Mouse (Mus musculus) bone marrow, adult 2 months (tissue): ENCODE data around the gene Irf2bpl. TPM values are rescaled to one million over a fixed set of nuclear protein-coding genes. Genes with fewer than 3 reads are reported as not detected.

Experiments used
- H3K27ac ChIP-seq: fragments of 200-500 bp; 2 replicates; pipeline ENCODE4 v1.5.1; 2012; ENCODE audit warnings: low read depth, mild to moderate bottlenecking, control low read depth, inconsistent platforms, low read length; ENCODE audit not compliant: control insufficient read depth, poor library complexity, insufficient read depth
- H3K4me1 ChIP-seq: fragments of 200-500 bp; 2 replicates; pipeline ENCODE4 v1.6.1; 2011; ENCODE audit warnings: low read length; ENCODE audit not compliant: control insufficient read depth, insufficient read depth
- H3K4me3 ChIP-seq: fragments of 200-500 bp; replicated peaks from 2 replicates; pipeline ENCODE3; 2011; ENCODE audit warnings: mild to moderate bottlenecking, low read depth, low read length, control low read depth; ENCODE audit not compliant: control insufficient read depth
- CTCF ChIP-seq: fragments of 200-500 bp; IDR thresholded peaks from 2 replicates; pipeline ENCODE4 v1.5.1; 2011; ENCODE audit warnings: low read length, control low read depth; ENCODE audit not compliant: control insufficient read depth, insufficient read depth
- POLR2A ChIP-seq: fragments of 200-500 bp; IDR thresholded peaks from 2 replicates; pipeline ENCODE4 v1.6.1; 2011; ENCODE audit warnings: low read depth, mild to moderate bottlenecking, control low read depth, low read length, borderline replicate concordance; ENCODE audit not compliant: control insufficient read depth
- WGBS: fragments of 180-500 bp; shearing (Covaris S2); methylation state at CpG from one replicate; pipeline ENCODE4 v1.1.7; 2018; 5-methylcytosine and 5-hydroxymethylcytosine counted together
- polyA plus RNA-seq: library from polyadenylated mRNA; stranded (reverse); fragments of >200 nt; gene quantifications from 2 replicates; pipeline ENCODE4 v1.2.4, GENCODE M21; 2011; ENCODE audit warnings: low replicate concordance; ENCODE audit not compliant: missing spikeins, insufficient read depth, insufficient read length

The Irf2bpl gene
- polyA plus RNA-seq, 1 experiment = 3.4 TPM

- Histone ChIP-seq H3K27ac (peak overlapping the region; percentile 44; the same call in 1 of the 2 replicates), H3K4me3 (no peak overlapping the region), H3K4me1 (peaks cover 2% of the 10 kb centered on the region; the same call in 1 of the 2 replicates)
- TF ChIP-seq POLR2A (no peak), CTCF (no peak)
- 54% methylated on average over 16 of the region's 16 CpGs for WGBS
Observed at GRCm38 (mm10) chr12:86878426-86879353, 5.9 kb downstream of the Irf2bpl start.

GRCm38 (mm10) chr12:86876981-86877380, 7.6 kb downstream of the Irf2bpl start:
- Histone ChIP-seq H3K4me1 (peaks cover 2% of the 10 kb centered on the region; the same call in 1 of the 2 replicates), H3K27ac (no peak overlapping the region), H3K4me3 (no peak overlapping the region)
- WGBS = 86% methylated on average over 4 of the region's 4 CpGs
- no peak for TF ChIP-seq POLR2A
- no peak for TF ChIP-seq CTCF

- H3K4me1 ChIP-seq = peaks cover 2% of the 10 kb centered on the region; the same call in 1 of the 2 replicates
- WGBS = 53% methylated on average over 5 of the region's 5 CpGs
- TF ChIP-seq CTCF (no peak), POLR2A (no peak)
- no peak overlapping the region for H3K27ac ChIP-seq
- no peak overlapping the region for H3K4me3 ChIP-seq
Observed at GRCm38 (mm10) chr12:86876116-86876515, 8.5 kb downstream of the Irf2bpl start.

GRCm38 (mm10) chr12:86872335-86873040, 12.1 kb downstream of the Irf2bpl start:
- Histone ChIP-seq H3K27ac (no peak overlapping the region), H3K4me1 (peaks cover 2% of the 10 kb centered on the region; the same call in 1 of the 2 replicates)
- 81% methylated on average over 9 of the region's 9 CpGs for WGBS

GRCm38 (mm10) chr12:86871666-86872334, 12.8 kb downstream of the Irf2bpl start:
- H3K4me1 ChIP-seq = peaks cover 2% of the 10 kb centered on the region; the same call in 1 of the 2 replicates

More at GRCm38 (mm10) chr12:86872335-86873040, 12.1 kb downstream of the Irf2bpl start:
- no peak overlapping the region for H3K4me3 ChIP-seq
- no peak for TF ChIP-seq POLR2A
- no peak for TF ChIP-seq CTCF

GRCm38 (mm10) chr12:86870996-86871395, 13.6 kb downstream of the Irf2bpl start:
- Histone ChIP-seq H3K4me1 (peaks cover 2% of the 10 kb centered on the region; the same call in 1 of the 2 replicates), H3K4me3 (no peak overlapping the region), H3K27ac (no peak overlapping the region)
- no peak for TF ChIP-seq POLR2A
- TF ChIP-seq CTCF = no peak
- 89% methylated on average over 3 of the region's 3 CpGs for WGBS

More at GRCm38 (mm10) chr12:86871666-86872334, 12.8 kb downstream of the Irf2bpl start:
- TF ChIP-seq POLR2A = no peak
- no peak for TF ChIP-seq CTCF
- 77% methylated on average over 4 of the region's 4 CpGs for WGBS
- no peak overlapping the region for H3K27ac ChIP-seq
- H3K4me3 ChIP-seq = no peak overlapping the region

- 69% methylated on average over 6 of the region's 6 CpGs for WGBS
- no peak overlapping the region for H3K27ac ChIP-seq
Observed at GRCm38 (mm10) chr12:86869761-86870160, 14.8 kb downstream of the Irf2bpl start.

More at GRCm38 (mm10) chr12:86869761-86870160, 14.8 kb downstream of the Irf2bpl start:
- H3K4me3 ChIP-seq = no peak overlapping the region
- TF ChIP-seq POLR2A (no peak), CTCF (no peak)
- no peaks in the 10 kb centered on the region for H3K4me1 ChIP-seq
